Mouse (Mus musculus): ENCODE data around the gene Gadd45a. TPM values are rescaled to one million over a fixed set of nuclear protein-coding genes. Genes with fewer than 3 reads are reported as not detected.

The Gadd45a gene
- polyA plus RNA-seq, 3 experiments from 2014 or later, result 5.2 to 6.5 (median 5.3) TPM

Other genes with a start within 250 kb of the Gadd45a start
- gene Vmn1r39, start 226.8 kb downstream of the Gadd45a start, polyA plus RNA-seq (2017; shearing (Covaris generic)), result not detected
- 10 to 100 TPM in 2 of 3 experiments, 1 to 10 TPM in 1; 3.7 to 12.6 (median 12.2) TPM for gene Gng12, start 141.1 kb downstream of the Gadd45a start, polyA plus RNA-seq (2017; shearing (Covaris generic))
- 100 to 1,000 TPM; 239 to 299 (median 256) TPM for gene Serbp1, start 200.7 kb upstream of the Gadd45a start, polyA plus RNA-seq (2017; shearing (Covaris generic))